Mouse (Mus musculus) embryonic facial prominence, embryonic 15.5 days (tissue): ENCODE data around the gene Zfp428. TPM values are rescaled to one million over a fixed set of nuclear protein-coding genes. Genes with fewer than 3 reads are reported as not detected.

Experiments
- ATAC-seq: fragments of 200-750 bp; cut with Nextera tagmentation; 2 replicates; pipeline ENCODE4 v1.8.0; 2017; ENCODE audit warnings: low read depth, moderate TSS enrichment; ENCODE audit not compliant: insufficient number of reproducible peaks, low FRiP score, low TSS enrichment
- H3K27ac ChIP-seq: fragments of 300-500 bp; sonication (generic); replicated peaks from 2 replicates; pipeline ENCODE4 v1.5.1; 2015; ENCODE audit warnings: mild to moderate bottlenecking, inconsistent platforms
- H3K27me3 ChIP-seq: fragments of 300-500 bp; sonication (generic); 2 replicates; pipeline ENCODE4 v1.6.1; 2015; ENCODE audit warnings: inconsistent platforms
- H3K36me3 ChIP-seq: fragments of 300-500 bp; sonication (generic); 2 replicates; pipeline ENCODE4 v1.6.1; 2015; ENCODE audit warnings: mild to moderate bottlenecking, inconsistent platforms
- H3K4me1 ChIP-seq: fragments of 300-500 bp; sonication (generic); 2 replicates; pipeline ENCODE4 v1.6.1; 2015; ENCODE audit warnings: inconsistent platforms
- H3K4me2 ChIP-seq: fragments of 300-500 bp; sonication (generic); replicated peaks from 2 replicates; pipeline ENCODE4 v1.6.1; 2015; ENCODE audit warnings: mild to moderate bottlenecking, inconsistent platforms
- H3K4me3 ChIP-seq: fragments of 300-500 bp; sonication (generic); replicated peaks from 2 replicates; pipeline ENCODE4 v1.5.1; 2015; ENCODE audit warnings: mild to moderate bottlenecking, inconsistent platforms
- H3K9ac ChIP-seq: fragments of 300-500 bp; sonication (generic); 2 replicates; pipeline ENCODE4 v1.6.1; 2015; ENCODE audit warnings: inconsistent platforms
- H3K9me3 ChIP-seq: fragments of 300-500 bp; sonication (generic); replicated peaks from 2 replicates; pipeline ENCODE4 v1.6.1; 2016; ENCODE audit warnings: inconsistent platforms
- WGBS: fragments of 180-500 bp; shearing (Covaris S2); methylation state at CpG from one replicate; pipeline ENCODE4 v1.1.7; 2015; 5-methylcytosine and 5-hydroxymethylcytosine counted together
- polyA plus RNA-seq: library from polyadenylated mRNA; unstranded; fragments of >200 nt; fragmentation: Nextera tagmentation; extraction: Ambion mirVana; gene quantifications from 2 replicates; pipeline ENCODE4 v1.2.1, GENCODE M21; 2015

Zfp428 gene
- polyA plus RNA-seq, 1 experiment from 2014 or later: 65.9 TPM

DNA sequence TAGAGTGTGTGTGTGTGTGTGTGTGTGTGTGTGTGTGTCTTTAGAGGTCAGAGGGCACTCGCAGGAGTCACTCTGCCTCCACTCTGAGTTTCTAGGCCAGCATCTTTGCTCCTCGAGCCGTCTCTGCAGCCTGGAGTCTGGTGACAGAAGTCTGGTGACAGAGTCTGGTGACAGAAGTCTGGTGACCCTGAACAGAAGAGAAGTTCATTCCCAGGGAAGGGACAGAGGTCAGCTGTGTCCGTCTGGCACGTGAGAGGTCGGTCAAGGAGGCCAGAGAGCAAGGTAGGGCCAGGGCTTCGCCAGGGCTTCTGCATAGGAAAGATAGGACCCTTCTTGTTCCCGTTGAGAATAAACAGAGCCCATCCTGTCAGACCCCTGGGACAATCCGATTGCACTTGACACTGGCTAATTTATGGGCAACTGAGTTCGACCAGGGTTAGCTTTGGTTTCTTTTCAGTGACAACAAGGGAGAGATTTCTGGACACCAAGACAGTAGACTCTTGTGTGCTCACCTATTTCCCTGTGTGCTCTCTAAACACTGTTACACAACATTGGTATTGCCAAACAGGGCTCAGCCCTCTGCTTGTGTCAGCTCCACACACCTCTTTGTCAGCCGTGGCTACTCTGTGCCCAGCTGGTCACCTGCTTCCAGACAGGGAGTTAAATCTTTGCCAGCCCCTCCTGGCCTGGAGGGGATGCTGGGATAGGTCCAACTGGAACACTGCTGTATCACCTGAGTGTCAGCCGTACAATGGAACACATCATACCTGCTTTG, 45.4 kb downstream of the Zfp428 start:
- no peak for ATAC-seq
- H3K9me3 ChIP-seq: no peaks in the 10 kb centered on the region
- no peak overlapping the region for H3K9ac ChIP-seq
- H3K4me1 ChIP-seq: peaks cover 9% of the 10 kb centered on the region
- H3K36me3 ChIP-seq: peaks cover 60% of the 10 kb centered on the region
- no peaks in the 10 kb centered on the region for H3K27me3 ChIP-seq
- H3K4me2 ChIP-seq: no peak overlapping the region
- WGBS: 83% methylated on average over 12 of the region's 12 CpGs
- H3K4me3 ChIP-seq: no peak overlapping the region
- no peak overlapping the region for H3K27ac ChIP-seq

DNA sequence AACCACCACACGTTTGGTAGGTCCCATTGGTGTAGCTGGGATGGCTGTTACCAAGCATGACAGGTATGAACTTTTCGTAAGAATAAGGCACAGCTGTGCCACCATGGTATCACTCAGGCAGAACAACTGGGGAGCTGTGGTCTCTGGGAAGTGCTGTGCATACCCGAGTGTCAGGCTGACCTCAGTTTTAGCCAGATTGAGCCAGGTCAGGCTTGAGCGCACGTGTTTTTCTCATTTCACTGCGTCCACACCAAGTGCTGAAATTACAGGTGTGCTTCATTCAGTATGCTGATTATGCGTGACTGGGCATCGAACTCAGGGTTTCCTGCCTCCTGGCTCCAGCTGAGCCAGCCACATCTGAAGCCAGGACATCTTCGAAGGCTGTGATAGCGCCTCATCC, 49.0 kb downstream of the Zfp428 start:
- Histone ChIP-seq H3K4me1 (no peaks in the 10 kb centered on the region), H3K36me3 (peaks cover 59% of the 10 kb centered on the region), H3K4me2 (no peak overlapping the region), H3K27me3 (no peaks in the 10 kb centered on the region), H3K27ac (no peak overlapping the region), H3K9ac (no peak overlapping the region), H3K9me3 (no peaks in the 10 kb centered on the region), H3K4me3 (no peak overlapping the region)
- ATAC-seq: no peak
- 88% methylated on average over 10 of the region's 10 CpGs for WGBS

DNA sequence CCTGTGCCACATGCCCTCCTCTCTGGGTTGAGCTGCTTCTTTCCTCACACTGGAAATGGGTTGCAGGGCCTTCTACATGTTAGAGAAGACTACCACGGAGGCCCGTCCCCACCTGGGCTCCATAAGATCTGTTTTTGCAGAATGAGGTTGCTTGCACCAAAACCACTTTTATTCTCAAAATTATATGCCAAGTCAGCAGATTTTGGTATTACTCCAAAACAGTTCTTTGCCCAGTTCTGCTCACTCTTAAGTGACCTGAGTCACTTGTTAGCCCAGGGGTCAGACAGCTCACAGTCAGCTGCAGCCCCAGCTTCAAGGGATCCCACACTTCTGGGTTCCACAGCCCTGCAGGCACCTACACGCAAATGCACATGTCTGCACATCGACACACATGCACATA, 54.6 kb downstream of the Zfp428 start:
- H3K27ac ChIP-seq: no peak overlapping the region
- peaks cover 67% of the 10 kb centered on the region for H3K36me3 ChIP-seq
- no peak overlapping the region for H3K4me2 ChIP-seq
- H3K9ac ChIP-seq: no peak overlapping the region
- H3K9me3 ChIP-seq: no peaks in the 10 kb centered on the region
- H3K27me3 ChIP-seq: no peaks in the 10 kb centered on the region
- H3K4me3 ChIP-seq: no peak overlapping the region
- no peaks in the 10 kb centered on the region for H3K4me1 ChIP-seq
- 85% methylated on average over 4 of the region's 4 CpGs for WGBS
- no peak for ATAC-seq

DNA sequence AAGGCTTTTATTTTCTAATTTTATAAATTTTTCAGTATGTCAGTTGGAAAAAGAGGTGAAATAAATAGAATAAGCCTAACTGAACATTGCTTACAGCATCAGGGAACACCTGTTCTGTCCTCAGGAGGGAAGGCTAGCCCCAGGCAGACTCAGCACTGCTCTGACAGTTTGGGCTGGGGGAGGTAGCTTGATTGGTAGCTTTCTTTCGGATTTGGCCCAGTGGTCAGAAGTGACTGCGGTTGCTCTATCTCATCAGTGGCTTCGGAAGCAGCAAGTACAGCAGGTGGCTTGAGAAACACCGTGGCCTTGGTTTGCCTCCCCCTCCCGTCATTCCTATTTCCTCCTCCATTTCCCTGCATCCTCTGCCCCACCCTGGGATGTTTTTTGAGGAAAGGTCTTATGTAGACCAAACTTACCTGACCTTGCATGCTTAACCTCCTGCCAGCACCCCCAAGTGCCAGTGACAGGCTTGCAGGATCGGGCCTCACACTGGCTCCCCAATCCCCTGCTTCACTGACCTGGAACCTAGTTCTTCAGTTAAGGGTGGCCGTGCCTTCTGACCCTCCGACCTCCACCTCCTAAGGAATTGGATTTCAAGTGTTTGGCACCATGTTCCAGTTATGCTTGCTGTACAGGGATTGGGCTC, 56.5 kb downstream of the Zfp428 start:
- H3K36me3 ChIP-seq: peaks cover 82% of the 10 kb centered on the region
- no peaks in the 10 kb centered on the region for H3K9me3 ChIP-seq
- H3K4me1 ChIP-seq: no peaks in the 10 kb centered on the region
- no peak overlapping the region for H3K4me3 ChIP-seq
- no peak overlapping the region for H3K9ac ChIP-seq
- H3K27ac ChIP-seq: no peak overlapping the region
- ATAC-seq: no peak
- H3K4me2 ChIP-seq: no peak overlapping the region
- 90% methylated on average over 8 of the region's 8 CpGs for WGBS
- H3K27me3 ChIP-seq: no peaks in the 10 kb centered on the region

DNA sequence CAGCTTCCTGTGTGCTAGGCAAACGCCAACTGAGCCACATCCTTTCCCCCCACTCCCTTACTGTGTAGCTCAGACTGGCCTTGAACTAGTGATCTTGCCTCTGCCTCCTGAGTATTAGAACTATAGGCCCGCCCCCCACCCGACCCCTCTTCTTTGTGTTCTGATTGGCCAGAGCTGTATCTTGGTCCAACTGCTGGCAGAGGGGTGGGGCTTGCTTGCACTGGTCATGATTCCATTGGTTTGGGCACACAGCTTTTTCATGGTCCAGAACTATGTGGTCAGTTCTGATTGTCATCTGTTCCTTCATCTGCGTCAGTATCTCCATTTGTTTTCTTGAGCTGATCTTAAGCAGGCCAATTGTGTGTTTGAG, 57.0 kb downstream of the Zfp428 start:
- Histone ChIP-seq H3K9me3 (no peaks in the 10 kb centered on the region), H3K4me1 (no peaks in the 10 kb centered on the region), H3K9ac (no peak overlapping the region), H3K4me2 (no peak overlapping the region), H3K27me3 (no peaks in the 10 kb centered on the region), H3K27ac (no peak overlapping the region), H3K36me3 (peaks cover 85% of the 10 kb centered on the region), H3K4me3 (no peak overlapping the region)
- no peak for ATAC-seq
- 88% methylated on average over 4 of the region's 4 CpGs for WGBS

DNA sequence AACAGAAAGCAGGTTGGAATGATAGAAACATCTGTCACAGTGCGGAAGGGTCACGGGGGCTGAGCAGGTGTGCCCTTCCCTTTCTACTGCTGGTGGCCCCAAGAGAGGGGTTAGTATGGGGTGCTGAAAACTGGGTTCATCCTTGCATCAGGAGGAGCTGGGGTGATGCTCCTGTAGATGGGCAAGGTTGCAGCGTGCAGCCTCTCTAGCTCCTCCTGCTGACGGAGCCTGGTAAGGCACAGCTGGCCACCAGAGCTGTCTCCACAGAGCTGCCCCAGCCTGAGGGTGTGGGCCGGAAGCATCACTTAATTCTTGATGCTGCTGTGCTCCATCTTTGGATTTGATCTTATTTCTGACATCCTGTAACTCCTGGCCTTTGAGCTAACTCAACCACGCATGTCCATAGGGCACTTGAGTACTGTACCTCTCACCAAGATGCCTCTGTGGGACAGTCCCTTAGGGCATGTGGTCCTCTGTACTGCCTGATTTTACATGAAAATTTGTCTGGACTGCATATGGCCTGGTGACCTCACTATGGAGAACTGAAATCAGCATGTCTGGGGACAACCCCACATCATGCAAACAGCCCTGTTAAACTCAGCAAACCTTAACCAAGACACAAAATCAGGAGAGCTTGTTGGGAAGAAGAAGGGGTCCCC, 57.9 kb downstream of the Zfp428 start:
- Histone ChIP-seq H3K9me3 (no peaks in the 10 kb centered on the region), H3K27me3 (no peaks in the 10 kb centered on the region), H3K27ac (no peak overlapping the region), H3K36me3 (peaks cover 79% of the 10 kb centered on the region), H3K9ac (no peak overlapping the region), H3K4me3 (no peak overlapping the region), H3K4me1 (no peaks in the 10 kb centered on the region), H3K4me2 (no peak overlapping the region)
- no peak for ATAC-seq
- WGBS: 61% methylated on average over 6 of the region's 6 CpGs

Other genes starting within 250 kb of the Zfp428 start
- 8.1 and 10.7 TPM in 2 replicates for gene Zfp93, start 236.6 kb upstream of the Zfp428 start, polyA plus RNA-seq
- gene Zfp61, start 205.8 kb upstream of the Zfp428 start, polyA plus RNA-seq: 41.6 and 45.6 TPM in 2 replicates
- 13.7 and 14.5 TPM in 2 replicates for gene Zfp94, start 190.3 kb upstream of the Zfp428 start, polyA plus RNA-seq
- not detected in 2 replicates for gene Tescl, start 173.1 kb upstream of the Zfp428 start, polyA plus RNA-seq
- 30.8 and 40.2 TPM in 2 replicates for gene Lypd5, start 157.8 kb upstream of the Zfp428 start, polyA plus RNA-seq
- gene Kcnn4, start 136.7 kb upstream of the Zfp428 start, polyA plus RNA-seq: 3.1 and 4.0 TPM in 2 replicates
- 24.8 and 27.6 TPM in 2 replicates for gene Smg9, start 107.4 kb upstream of the Zfp428 start, polyA plus RNA-seq
- gene Irgc1, start 54.7 kb upstream of the Zfp428 start, polyA plus RNA-seq: 0.21 TPM in 1 of 2 replicates, not detected in the other
- 8.8 and 12.6 TPM in 2 replicates for gene Plaur, start 44.5 kb upstream of the Zfp428 start, polyA plus RNA-seq
- 7.5 and 8.0 TPM in 2 replicates for gene Cadm4, start 25.0 kb upstream of the Zfp428 start, polyA plus RNA-seq
- gene AC161166.1, start 5.4 kb downstream of the Zfp428 start, polyA plus RNA-seq: 0.62 and 0.72 TPM in 2 replicates
- 11.2 and 11.4 TPM in 2 replicates for gene Irgq, start 23.7 kb downstream of the Zfp428 start, polyA plus RNA-seq
- 9.4 and 16.4 TPM in 2 replicates for gene Pinlyp, start 39.1 kb downstream of the Zfp428 start, polyA plus RNA-seq
- 122 and 127 TPM in 2 replicates for gene Xrcc1, start 39.3 kb downstream of the Zfp428 start, polyA plus RNA-seq
- 27.3 and 27.8 TPM in 2 replicates for gene Ethe1, start 80.5 kb downstream of the Zfp428 start, polyA plus RNA-seq
- 6.9 and 7.9 TPM in 2 replicates for gene Zfp575, start 80.6 kb downstream of the Zfp428 start, polyA plus RNA-seq
- gene Phldb3, start 103.8 kb downstream of the Zfp428 start, polyA plus RNA-seq: 1.1 and 1.4 TPM in 2 replicates
- gene Lypd3, start 129.5 kb downstream of the Zfp428 start, polyA plus RNA-seq: 94.6 and 109 TPM in 2 replicates
- not detected in 2 replicates for gene Tex101, start 169.7 kb downstream of the Zfp428 start, polyA plus RNA-seq
- gene BC049730, start 202.2 kb downstream of the Zfp428 start, polyA plus RNA-seq: not detected in 2 replicates
- gene Gm4763, start 219.9 kb downstream of the Zfp428 start, polyA plus RNA-seq: not detected in 2 replicates